Mouse (Mus musculus): ENCODE results near the gene Notch3.
A peak's percentile ranks its signal among the peaks of the same experiment; 100 is the strongest.
"Not testable (repeated sequence)": the region's sequence is repeated elsewhere in the genome, so short reads cannot be mapped to it uniquely, and the experiment has no call there.

Notch3 gene

DNA sequence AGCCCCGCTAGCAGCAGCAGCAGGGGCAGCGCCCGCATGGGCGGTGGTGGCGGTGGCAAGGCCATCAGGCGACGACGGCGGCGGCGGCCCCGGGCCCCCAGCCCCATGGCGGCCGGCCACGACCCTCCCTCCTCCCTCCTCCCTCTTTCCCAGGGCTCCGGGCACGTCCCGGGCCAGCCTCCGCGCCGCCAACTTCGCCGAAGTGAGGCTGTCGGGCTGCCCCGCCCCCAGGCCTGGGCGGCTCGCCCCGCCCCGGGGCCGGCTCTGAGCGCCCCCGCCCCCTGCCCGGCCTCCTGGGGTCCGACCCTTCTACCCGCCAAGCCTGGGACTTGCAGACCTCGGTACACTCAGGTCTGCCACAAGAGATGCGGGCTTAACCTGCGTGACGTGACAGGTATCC, at the start of gene Notch3:
Gene Notch3 (minus strand): TSS at position 166 of the 400 bp plus-strand sequence.
- DNase-seq = no peak

DNA sequence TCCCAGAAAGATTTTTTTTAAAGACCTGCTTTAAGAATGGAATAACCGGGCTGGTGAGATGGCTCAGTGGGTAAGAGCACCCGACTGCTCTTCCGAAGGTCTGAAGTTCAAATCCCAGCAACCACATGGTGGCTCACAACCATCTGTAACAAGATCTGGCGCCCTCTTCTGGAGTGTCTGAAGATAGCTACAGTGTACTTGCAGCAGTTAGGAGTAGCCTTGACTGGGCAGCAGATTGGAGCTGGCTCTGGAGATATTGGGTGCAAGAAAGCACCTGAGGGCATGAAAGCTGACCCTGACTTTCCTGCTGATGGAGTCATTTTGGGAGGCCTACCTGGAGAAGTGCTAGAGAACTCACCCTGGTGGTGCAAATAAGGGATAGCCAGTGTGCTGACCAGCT, 48.9 kb upstream of the Notch3 start:
- not testable (repeated sequence) for DNase-seq

DNA sequence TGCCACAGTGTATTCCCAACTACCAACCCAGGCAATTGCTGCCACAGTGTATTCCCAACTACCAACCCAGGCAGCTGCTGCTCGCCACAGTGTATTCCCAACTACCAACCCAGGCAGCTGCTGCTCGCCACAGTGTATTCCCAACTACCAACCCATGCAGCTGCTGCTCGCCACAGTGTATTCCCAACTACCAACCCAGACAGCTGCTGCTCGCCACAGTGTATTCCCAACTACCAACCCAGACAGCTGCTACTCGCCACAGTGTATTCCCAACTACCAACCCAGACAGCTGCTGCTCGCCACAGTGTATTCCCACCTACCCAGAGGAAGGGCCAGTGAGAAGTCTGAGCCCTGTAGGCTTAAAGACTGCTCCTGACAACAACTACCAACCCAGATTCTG, 44.9 kb upstream of the Notch3 start:
- DNase-seq = not testable (repeated sequence)

DNA sequence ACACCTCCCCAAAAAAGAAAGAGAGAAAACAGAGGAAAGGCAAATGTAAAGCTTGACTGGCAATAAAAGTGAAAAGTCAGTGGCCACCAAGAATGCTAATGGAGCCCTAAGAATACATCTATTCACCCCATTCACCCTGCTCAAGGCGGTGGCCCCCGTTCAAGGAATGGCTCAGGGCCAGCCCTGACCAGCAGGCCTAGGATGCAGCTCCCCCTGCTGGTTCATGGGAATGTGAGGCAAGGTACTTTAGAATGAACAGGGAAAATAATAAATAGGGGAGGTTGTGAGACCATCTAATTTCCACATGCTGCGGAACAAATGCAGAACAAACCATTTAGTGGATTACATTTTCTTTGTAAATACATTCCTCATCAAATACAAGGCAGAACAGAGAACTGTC, 43.1 kb upstream of the Notch3 start:
- peak; percentile 58 for DNase-seq

DNA sequence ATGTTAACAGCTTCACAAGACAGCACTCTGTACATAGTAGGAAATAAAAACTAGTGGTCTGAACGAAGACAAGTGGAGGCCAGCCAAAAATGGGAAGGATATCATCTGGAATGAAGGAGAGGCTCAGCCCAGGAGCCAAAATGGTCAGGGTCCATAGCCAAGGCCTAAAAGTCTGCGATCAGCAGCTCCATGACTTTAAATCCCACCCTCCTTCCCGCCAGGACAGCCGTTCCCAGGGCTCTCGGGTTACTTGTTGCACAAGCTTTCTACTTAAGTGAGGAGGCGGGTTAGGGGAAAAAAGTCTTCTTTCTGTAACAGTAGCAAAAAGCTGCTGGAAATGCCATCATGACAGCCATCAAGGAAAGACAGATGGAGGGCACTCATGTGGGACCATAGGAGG, 42.5 kb upstream of the Notch3 start:
- DNase-seq = no peak

DNA sequence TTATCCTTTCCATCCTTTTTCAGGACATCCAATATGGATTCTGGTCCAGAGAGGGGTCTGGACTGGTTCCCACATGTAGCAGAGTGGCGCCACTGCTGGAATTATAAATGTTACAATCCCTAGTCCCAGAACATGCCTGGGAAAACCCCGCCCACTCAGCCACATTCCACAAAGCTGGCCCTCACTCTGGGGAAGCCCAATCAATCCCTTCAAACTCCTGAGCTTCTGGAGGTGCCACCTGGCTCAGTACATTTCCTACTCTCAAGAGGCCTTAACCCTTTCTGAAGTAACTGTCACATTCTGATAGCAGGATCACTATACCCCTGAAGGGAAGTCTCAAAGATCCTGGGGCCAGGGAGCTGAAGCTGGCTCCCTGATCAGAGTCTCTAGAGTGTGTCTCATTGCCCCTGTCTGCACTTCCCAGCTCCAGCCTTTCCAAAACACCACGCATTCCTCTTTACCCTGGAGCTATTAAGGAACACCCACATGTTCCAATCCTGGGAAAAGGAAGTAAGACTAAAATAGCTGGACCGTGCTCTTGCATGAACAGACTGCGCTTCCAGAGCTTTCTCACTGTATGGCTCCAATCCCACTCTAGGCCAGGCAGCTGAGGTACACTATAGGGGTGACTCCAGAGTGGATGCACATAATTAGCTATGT, 41.1 kb upstream of the Notch3 start:
- peak; percentile 49 for DNase-seq

DNA sequence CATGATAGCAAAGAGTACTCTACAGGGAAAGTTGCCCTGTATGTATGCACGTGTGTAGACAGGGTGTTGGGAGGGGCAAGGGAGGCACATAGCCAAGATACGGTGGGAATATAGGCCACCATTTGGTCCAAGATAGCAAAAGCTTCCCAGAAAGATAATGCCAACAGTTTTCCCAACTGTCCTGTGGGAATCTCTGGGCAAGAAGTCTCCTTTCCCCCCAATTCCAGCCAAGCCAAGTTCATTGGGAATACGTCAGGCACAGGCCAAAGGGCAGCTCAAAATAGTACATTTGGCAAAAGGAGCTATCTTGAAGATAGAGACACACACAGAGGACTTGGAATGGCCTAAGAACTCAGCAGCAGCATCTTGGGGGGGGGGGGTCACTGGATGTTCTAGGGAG, 38.7 kb upstream of the Notch3 start:
- DNase-seq = no peak

DNA sequence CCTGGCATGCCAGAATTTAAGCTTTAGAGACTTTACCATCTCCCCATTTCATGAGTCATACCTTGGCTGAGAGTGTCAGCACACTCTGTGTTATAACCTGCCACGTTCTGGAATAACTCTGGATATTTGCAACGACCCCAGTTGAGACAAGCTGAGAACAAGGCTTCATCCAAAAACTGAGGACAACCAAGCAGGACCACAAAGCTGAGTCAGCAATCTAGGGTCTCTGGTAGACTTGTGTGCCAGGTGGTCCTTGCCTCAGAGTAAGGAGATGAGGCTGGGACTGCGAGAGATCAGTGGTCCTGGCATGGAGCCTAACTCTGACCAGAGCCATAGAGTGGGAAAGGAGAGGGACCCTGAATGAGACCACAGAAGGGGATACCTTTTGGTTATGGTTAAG, 36.3 kb upstream of the Notch3 start:
- no peak for DNase-seq

DNA sequence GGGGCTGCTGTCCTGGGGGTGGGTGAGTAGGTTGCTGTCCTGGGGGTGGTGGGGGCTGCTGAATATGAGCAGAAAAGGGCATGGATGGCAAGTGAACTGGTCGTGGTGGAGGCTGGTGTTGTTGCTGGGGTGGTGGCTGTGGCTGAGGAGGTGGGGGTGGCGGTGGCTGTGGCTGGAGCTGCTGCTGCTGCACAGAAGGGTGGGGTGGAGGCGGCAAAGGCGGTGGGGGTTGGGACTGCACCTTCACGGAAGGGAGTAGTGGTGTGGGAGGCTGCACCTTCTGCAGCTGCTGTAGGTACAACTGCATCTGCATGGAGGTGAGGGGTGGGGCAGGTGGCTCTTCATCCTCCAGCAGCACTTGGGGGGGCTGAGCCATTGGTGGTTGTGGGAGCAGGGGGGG, 34.4 kb upstream of the Notch3 start:
- no peak for DNase-seq

DNA sequence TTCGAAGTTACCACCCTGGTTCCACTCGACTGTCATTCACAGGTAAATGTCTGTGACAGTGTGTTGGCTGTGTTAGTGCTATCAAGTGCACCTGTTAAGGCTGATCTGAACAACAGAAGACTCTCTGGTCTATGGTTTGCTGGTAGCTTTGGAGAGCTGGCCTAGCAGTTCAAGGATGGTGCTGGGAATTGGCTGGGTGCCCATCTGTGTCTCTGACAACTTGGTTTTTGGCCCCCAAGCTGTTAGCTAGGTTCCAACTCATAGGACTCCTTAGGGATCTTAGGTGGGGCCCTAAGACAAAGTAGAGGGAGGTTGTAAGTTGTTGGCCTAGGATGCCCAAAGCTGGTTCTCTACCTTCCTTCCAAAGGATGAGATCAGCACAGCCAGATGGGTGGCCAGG, 33.1 kb upstream of the Notch3 start:
- no peak for DNase-seq

DNA sequence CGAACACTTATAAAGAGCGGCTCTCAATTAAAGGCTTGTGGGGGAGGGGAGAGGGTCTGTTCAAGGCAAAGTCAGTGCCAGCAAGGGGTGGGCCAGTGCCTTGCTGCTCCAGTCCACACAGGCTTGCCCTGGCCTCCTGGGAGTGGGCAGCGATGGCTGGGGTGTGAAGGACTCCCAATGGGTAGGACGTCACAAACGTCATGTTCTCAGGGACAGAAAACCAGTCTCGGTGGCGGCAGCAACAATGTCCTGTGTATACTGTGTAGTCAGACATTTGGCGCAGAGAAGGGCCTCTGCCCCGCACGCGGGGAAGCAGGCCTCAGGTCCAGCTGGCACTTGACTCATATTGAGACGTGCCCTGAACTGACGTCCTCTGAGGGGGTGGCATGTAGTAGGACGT, 30.5 kb upstream of the Notch3 start:
- DNase-seq = no peak

DNA sequence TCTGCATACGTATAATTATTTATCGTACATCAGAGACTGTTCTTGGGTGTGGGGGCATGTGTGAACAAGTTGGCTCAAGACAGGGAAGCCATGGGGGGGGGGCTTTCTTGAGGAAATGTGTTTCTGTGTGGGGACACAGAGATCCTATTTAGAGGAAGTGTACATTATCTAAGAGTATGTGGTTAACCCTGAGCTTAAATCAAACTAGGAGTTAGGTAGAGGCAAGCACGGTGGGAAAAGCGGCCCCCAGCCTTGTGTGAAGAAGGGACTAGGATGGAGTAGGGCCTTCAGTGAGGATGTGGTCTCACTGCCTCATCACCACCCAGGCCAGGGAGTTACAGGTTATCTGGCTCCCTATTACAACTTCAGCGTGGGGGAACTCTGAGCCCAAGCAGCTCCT, 29.1 kb upstream of the Notch3 start:
- DNase-seq = no peak

DNA sequence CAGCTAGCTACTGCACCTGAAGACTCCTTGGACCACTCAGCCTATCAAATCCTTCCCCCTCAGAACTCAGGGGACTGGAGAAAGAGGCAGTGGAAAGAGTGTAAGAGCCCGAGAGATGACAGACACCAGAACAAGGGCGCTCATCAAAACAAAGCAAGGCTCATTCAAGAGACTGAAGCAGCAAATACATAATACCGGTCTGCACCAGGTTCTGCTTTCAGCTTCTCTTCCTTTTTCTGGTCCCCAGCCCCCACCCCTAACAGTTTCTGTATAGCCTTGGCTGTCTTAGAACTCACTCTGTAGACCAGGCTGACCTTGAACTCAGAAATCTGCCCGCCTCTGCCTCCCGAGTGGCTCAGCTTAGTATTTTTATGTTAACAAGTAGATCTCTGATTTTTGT, 26.4 kb upstream of the Notch3 start:
- no peak for DNase-seq

DNA sequence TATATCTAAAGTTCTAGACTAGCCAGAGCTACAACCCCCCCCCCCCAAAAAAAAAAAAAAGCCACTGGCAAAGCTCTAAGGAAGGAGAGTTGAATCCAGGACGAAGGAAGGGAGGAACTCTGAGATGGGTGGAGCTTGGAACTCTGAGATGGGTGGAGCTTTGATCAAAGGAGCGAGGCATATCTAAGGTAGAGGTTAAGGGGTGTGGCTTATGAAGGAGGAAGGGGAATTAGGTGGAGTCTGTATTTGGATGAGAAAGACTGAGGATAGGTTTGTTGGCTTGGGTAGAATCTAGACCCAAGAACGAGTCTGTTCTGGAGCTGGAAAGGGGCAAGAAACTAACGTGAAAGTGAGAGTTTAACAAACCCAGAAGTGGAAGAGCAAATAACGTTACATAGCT, 23.2 kb upstream of the Notch3 start:
- no peak for DNase-seq

DNA sequence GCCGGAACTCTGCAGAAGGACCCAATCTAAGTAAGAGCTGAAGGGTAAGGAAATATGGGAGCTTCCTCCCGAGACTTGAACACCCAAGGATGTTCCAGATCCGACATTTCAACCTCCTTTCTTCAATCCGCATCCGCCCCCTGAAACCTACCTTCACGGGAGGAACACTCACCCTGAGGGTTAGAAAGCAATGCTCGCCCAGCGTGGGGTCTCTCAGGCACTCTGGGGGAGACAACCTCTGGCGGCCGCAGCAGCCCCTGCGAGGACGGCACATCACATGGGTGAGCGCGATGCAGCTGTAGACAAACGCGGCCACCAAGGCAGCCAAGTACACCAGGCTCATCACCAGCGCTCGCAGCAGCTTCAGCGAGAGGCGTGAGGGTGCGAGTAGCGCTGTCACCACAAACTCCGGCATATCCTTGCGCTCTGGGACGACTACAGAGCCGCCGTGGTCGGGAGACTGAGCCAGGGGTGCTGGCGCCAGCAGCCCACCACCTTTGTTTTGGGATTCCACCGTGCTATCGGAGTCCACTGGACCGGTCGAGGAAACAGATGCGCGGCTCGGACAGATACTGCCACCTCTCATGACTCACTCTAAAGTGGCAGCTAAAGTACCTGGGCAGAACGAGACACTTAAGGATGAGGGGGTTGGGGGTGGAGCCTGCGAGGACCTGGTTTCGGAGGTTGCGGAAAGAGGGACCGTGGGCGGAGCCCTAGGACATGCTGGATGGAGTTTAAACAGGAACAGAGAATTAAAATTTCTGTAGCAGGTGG, 22.4 kb upstream of the Notch3 start, which contains the start of gene Ephx3:
Gene Ephx3 (minus strand): TSS at position 687 of the 774 bp plus-strand sequence.
- no peak for DNase-seq

DNA sequence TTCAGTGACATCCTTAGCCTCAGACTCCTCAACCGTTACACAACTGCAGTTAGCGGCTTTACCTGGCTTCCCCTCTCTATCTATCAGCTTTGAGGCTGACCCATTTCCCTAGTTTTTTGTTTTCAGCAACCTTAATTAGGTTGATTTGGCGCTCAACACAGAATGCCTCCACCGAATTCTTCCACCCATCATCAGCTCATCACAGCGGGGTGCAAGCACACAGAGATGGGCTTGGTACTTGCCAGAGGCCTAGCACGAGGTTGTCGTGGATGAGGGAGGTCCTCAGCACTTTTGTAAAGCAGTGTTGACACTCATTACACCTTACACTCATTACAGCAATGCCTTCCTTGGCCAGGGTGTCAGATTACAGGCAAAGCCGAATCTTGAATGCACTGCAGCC, 16.4 kb upstream of the Notch3 start:
- DNase-seq = no peak

DNA sequence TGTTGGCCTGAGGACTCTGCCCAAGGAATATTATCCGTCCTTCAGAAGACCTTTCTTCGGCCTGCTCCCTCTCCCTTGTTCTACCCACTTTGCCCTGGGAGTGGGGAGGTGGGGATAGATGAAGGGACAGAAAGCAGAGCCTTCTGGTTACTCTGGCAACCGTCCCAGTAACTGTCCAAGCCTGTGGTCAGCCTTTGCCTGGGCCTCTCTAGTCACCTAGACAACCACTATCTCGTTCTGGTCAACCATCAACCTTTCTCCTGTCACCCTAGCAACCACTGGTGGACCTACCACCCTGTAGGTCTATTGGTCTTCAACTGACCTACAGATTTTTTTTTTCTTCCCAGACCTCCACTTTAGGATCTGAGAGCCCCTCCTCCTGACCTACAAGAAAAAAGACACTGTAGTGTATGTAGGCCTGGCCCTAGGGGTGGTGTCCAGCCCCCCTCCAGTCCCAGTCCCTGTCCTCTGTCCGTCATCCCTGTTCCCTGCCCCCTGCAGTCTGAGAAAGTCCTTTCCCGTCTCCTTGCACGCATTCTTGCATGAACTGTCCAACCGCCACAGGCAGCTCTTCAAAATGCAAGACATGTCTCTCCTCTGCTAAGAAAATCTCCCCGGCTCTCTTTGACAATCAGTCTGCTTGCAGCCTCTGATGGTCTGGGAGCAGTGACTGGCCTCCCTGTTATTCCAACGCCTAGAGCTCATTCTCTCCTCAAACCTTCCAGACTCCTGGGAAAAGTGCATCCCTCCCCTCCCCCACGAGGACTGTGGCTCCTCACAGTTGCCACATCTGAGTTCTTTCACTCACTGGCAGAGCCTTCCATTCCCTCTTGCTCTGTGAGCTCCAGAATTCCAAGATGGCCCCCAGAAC, 13.2 kb upstream of the Notch3 start:
- DNase-seq = no peak

DNA sequence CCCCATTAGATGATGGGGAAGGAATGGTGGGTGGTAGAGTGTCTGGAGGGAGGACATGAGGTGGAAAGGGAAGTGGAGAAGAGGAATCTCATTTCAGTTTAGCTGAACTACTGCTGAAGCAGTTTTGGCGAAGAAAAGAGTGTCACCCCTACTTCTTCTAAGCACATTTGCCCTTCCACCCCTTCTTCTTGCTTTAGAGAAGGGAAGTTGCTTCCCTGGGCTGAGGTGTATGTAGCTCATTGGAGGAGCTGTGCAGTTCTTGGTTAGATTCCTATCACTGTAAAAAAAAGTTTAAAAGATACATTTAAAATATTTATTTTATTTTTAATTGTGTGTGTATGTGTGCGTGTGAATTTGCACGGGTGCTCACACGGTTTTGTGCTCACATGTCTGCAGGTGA, 10.3 kb upstream of the Notch3 start:
- no peak for DNase-seq

DNA sequence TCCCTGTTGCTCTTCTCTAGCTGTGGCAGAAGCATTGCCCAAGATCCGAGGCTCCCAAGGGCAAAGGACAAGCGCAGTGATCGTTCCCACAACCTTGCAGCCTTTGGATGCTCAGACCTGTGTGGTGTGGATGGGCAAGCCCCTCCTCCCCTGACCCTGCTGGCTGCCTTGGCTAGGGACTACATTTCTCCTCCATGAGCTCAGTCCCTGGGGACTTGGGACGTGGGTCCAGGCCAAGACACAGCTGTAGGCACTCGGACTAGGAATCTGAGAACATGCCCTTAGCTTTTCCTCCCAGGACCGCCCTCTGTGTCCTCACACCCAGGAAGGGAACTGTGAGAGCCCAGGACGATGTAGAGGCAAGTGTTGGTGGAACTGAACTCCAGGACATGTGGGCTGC, 6.5 kb upstream of the Notch3 start:
- no peak for DNase-seq

DNA sequence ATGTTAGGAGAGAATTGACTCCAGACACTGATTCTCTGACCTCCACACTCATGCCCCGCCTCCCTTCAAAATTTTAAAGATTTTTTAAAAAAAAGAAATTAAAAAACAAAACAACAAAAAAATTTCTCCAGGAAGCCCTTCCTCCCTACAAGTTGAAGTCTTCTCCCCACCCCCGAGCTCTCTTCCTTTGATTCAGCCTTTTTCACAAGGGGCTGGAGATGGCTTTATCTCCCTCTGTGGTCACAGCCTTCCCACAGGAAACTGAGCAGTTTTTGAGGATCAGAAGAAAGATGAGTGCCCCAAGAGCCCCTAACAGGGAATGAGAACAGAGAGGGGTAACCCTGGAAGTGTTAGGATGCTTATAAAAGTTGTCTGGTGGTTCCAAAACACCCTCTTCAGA, 5.8 kb upstream of the Notch3 start:
- DNase-seq = no peak

DNA sequence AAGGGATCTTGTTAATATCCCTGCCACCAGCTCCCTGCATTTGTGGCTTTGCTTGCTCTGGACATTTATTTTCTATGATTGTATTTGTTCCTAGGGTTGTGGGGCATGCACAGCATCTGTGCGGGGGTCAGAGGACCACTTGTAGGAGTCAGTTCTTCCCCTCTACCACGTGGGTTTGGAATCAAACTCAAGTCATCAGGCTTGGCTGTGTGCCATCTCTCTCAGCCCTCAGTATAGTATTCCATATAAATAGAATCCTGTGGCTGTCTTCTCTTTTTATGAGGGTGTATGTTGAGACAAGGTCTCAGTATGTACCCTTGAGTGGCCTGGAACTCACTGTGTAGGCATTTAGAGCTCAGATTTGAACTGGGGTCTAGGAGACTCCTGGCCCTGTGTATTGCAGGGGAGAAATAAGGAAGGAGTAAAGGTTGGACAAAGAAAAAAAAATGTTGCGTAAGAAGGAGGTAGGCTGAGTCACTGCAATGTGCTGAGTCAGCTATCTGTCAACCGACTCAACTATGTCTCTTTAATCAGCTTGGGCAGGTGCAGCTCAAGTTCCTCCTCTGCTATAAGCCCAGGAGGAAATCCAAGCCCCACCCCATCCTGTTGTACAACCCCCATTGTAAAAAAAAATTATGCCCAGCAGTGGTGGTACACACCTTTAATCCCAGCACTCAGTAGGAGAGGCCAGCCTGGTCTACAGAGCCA, 3.0 kb upstream of the Notch3 start:
- DNase-seq = no peak

DNA sequence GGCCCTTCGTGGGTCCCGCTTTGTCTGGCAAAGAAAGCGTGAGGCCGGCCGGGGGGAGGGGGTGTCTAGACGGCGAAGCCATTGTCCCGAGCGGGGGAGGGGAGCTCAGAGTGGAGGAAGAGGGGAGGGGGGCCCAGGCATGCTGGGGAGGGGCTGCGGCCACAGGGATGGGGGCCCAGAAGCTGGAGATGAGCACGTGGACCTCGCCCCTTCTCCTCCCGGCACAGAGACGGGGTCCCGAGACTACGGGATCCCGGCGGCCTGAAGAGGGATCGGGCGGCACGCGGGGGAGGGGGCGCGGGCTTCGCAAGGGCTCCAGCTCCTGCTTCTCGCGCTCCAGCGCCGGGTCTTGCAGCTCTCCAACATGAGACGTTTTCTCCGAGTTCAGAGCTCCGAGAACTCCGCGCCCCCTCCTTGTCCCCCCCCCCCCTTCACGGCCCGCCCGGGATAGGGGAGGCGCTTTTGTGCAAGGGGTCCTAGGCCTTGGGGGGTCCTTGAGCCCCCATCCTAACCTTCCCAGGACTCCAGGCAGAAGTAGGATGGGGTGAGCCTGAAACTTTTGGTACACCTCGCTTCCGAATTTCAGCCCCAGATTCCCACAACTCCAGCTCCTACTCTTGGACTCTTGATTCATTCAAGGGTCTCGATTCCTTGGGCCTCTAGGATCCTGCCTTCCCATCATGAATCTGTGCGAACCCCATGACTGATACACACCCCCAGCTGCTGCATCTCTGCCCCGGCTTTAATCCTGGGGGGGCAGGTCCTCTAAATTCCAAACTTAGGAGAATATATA, 653 bp downstream of the Notch3 start:
- no peak for DNase-seq
